Mouse (Mus musculus): ENCODE measurements around the gene E4f1.

- no peak for TF ChIP-seq POLR2A (IDR thresholded peaks at IDR 0.05; ENCODE audit: borderline replicate concordance, insufficient read depth, low read length)
- TF ChIP-seq CTCF (IDR thresholded peaks at IDR 0.05; ENCODE audit: borderline replicate concordance, insufficient read depth, low read depth, low read length) = peak; percentile 56
These were observed 33.1 kb downstream of the E4f1 start for GRCm38 (mm10) chr17:24437016-24437415.

Data from cerebellum, adult 2 months (tissue).